Mouse (Mus musculus): ENCODE measurements around the gene Hspe1. TPM values are rescaled to one million over a fixed set of nuclear protein-coding genes. Genes with fewer than 3 reads are reported as not detected.
A peak's percentile ranks its signal among the peaks of the same experiment; 100 is the strongest.

Hspe1 gene
- polyA plus RNA-seq, 1 experiment from 2014 or later: 968 TPM

- DNase-seq (ENCODE audit: low spot score) (no peak), ATAC-seq (replicated peaks; ENCODE audit: low FRiP score) (no peak)
- Histone ChIP-seq H3K27ac (ENCODE audit: low read depth, low read length) (no peak overlapping the region), H3K9me3 (ENCODE audit: control insufficient read depth, low read length) (no peaks in the 10 kb centered on the region), H3K9ac (ENCODE audit: low read depth, low read length) (no peak overlapping the region), H3K4me2 (peak overlapping the region; percentile 34; the same call in 1 of the 2 replicates), H3K27me3 (replicated peaks; ENCODE audit: control insufficient read depth, insufficient read depth, low read length) (no peaks in the 10 kb centered on the region), H3K4me1 (replicated peaks; ENCODE audit: control insufficient read depth, insufficient read depth, low read length) (peaks cover 13% of the 10 kb centered on the region), H3K4me3 (ENCODE audit: low read depth, low read length) (no peak overlapping the region), H3K36me3 (ENCODE audit: control insufficient read depth, insufficient read depth, low read length) (peaks cover 10% of the 10 kb centered on the region)
- 75% methylated on average over 2 of the region's 2 CpGs for WGBS
These were observed 45.2 kb downstream of the Hspe1 start for GRCm38 (mm10) chr1:55133173-55133572.

- Histone ChIP-seq H3K9ac (ENCODE audit: low read depth, low read length) (no peak overlapping the region), H3K36me3 (ENCODE audit: control insufficient read depth, insufficient read depth, low read length) (peaks cover 13% of the 10 kb centered on the region), H3K27ac (ENCODE audit: low read depth, low read length) (no peak overlapping the region), H3K4me2 (no peak overlapping the region), H3K4me1 (replicated peaks; ENCODE audit: control insufficient read depth, insufficient read depth, low read length) (peaks cover 13% of the 10 kb centered on the region), H3K27me3 (replicated peaks; ENCODE audit: control insufficient read depth, insufficient read depth, low read length) (no peaks in the 10 kb centered on the region), H3K4me3 (ENCODE audit: low read depth, low read length) (no peak overlapping the region), H3K9me3 (ENCODE audit: control insufficient read depth, low read length) (no peaks in the 10 kb centered on the region)
- DNase-seq (ENCODE audit: low spot score) (no peak), ATAC-seq (replicated peaks; ENCODE audit: low FRiP score) (no peak)
- WGBS: 82% methylated on average over 3 of the region's 3 CpGs
These were observed 46.4 kb downstream of the Hspe1 start for GRCm38 (mm10) chr1:55134301-55134700.

GRCm38 (mm10) chr1:55135846-55136245, 47.9 kb downstream of the Hspe1 start:
- Histone ChIP-seq H3K9ac (ENCODE audit: low read depth, low read length) (no peak overlapping the region), H3K4me1 (replicated peaks; ENCODE audit: control insufficient read depth, insufficient read depth, low read length) (peaks cover 13% of the 10 kb centered on the region), H3K27ac (ENCODE audit: low read depth, low read length) (no peak overlapping the region), H3K9me3 (ENCODE audit: control insufficient read depth, low read length) (no peaks in the 10 kb centered on the region), H3K4me2 (no peak overlapping the region), H3K36me3 (ENCODE audit: control insufficient read depth, insufficient read depth, low read length) (peaks cover 20% of the 10 kb centered on the region), H3K27me3 (replicated peaks; ENCODE audit: control insufficient read depth, insufficient read depth, low read length) (no peaks in the 10 kb centered on the region), H3K4me3 (ENCODE audit: low read depth, low read length) (no peak overlapping the region)
- DNase-seq (ENCODE audit: low spot score) (no peak), ATAC-seq (replicated peaks; ENCODE audit: low FRiP score) (no peak)
- WGBS: 94% methylated on average over 1 of the region's 1 CpGs

Other genes starting within 250 kb of the Hspe1 start
- 11.8 and 12.1 TPM in 2 replicates for gene Ankrd44, start 161.7 kb upstream of the Hspe1 start, polyA plus RNA-seq (2014; fragmentation: Nextera tagmentation; extraction: Ambion mirVana)
- 223 and 255 TPM in 2 replicates for gene Sf3b1, start 60.7 kb upstream of the Hspe1 start, polyA plus RNA-seq (2014; fragmentation: Nextera tagmentation; extraction: Ambion mirVana)
- gene Coq10b, start 35.4 kb upstream of the Hspe1 start, polyA plus RNA-seq (2014; fragmentation: Nextera tagmentation; extraction: Ambion mirVana): 21.1 and 22.2 TPM in 2 replicates
- gene Hspd1, start 111 bp downstream of the Hspe1 start, polyA plus RNA-seq (2014; fragmentation: Nextera tagmentation; extraction: Ambion mirVana): 809 and 855 TPM in 2 replicates
- gene Mob4, start 43.1 kb downstream of the Hspe1 start, polyA plus RNA-seq (2014; fragmentation: Nextera tagmentation; extraction: Ambion mirVana): 82.1 and 94.4 TPM in 2 replicates
- 2.3 and 2.8 TPM in 2 replicates for gene Rftn2, start 138.7 kb downstream of the Hspe1 start, polyA plus RNA-seq (2014; fragmentation: Nextera tagmentation; extraction: Ambion mirVana)
- 5.6 and 5.8 TPM in 2 replicates for gene Mars2, start 149.0 kb downstream of the Hspe1 start, polyA plus RNA-seq (2014; fragmentation: Nextera tagmentation; extraction: Ambion mirVana)

All from liver, embryonic 11.5 days (tissue).